Mouse (Mus musculus): ENCODE measurements around the gene March5. TPM values are rescaled to one million over a fixed set of nuclear protein-coding genes. Genes with fewer than 3 reads are reported as not detected.
A peak's percentile ranks its signal among the peaks of the same experiment; 100 is the strongest.
"Not testable (repeated sequence)": the region's sequence is repeated elsewhere in the genome, so short reads cannot be mapped to it uniquely, and the experiment has no call there.

March5 gene
- polyA plus RNA-seq, 1 experiment, result 189 TPM

DNA sequence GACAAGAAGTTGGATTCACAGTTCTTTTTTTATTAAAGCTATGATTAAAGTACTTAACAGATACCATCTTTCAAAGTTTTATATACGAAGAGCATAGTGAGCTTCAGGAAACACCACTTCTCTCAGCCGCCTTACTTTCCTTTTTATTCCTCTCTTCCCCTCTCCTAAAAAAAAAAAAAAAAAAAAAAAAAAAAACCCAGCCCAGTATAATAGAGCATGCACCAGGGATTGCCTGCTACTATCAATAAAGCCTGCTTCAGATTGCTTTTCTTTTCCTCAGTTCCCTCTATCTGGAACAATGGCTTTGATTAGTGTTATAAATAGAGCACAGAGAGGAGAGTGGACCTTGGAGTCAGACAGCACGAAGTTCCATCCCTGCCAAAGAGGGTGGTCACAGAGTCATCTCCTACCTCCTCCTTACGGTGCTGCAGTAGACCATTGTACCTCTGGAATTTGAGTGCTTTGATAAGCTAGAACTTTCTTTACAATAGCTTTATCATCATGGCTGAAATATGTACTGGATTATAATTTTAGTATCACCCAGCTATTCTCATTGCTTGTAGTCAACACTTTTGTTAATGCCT lies 30.4 kb upstream of the March5 start:
- peaks cover 6% of the 10 kb centered on the region for H3K4me1 ChIP-seq (ENCODE audit: control insufficient read depth, insufficient read depth, low read length)
- TF ChIP-seq POLR2A (IDR thresholded peaks at IDR 0.05; ENCODE audit: low read depth, low read length) (no peak), CTCF (IDR thresholded peaks at IDR 0.05; ENCODE audit: borderline replicate concordance, insufficient read depth, low read length) (no peak)
- H3K4me3 ChIP-seq (ENCODE audit: insufficient read depth, low read length), result no peak overlapping the region
- no peak overlapping the region for H3K27ac ChIP-seq (ENCODE audit: insufficient read depth, low read length)

DNA sequence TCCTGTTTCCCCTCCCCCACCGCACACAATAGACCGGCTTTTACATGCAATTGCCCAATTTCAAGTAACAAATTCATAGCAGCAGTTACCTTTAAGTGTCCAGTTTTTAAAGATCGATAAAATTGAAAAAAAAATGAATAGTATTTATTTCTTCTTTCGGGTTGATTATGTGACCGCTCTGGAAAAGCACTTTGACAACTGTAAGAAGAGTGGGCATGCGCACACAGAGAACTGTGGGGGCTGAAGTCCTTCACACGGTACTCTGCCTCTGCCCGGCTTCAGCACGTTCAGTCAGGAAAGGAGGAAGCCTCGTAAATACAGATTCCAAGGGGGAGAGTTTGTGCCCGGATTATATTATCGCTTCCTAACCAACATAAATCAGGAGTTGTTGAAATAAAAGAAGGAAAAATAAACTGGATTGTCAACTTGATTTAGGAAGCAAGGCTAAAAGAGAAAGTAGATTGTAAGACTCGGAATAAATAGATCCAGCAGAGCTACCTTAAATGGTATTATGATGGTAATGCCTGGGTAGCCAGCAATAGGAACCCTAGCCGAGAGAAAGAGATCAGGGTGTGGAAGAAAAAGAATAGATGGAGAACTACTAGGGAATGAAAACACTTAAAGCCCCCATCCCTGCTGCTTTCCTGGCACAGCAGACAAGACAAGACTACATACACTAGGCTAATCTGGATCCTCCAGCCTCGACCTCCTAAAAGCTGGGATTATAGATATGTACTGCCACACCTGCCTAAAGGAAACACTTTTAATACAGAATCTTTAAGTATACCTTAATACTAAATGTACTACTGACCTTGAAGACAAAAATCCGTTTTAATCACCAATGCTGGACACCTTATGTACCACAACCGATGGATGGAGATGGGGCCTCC lies 29.3 kb upstream of the March5 start:
- H3K27ac ChIP-seq (ENCODE audit: insufficient read depth, low read length), result no peak overlapping the region
- TF ChIP-seq POLR2A (IDR thresholded peaks at IDR 0.05; ENCODE audit: low read depth, low read length), result no peak
- no peak for TF ChIP-seq CTCF (IDR thresholded peaks at IDR 0.05; ENCODE audit: borderline replicate concordance, insufficient read depth, low read length)
- H3K4me1 ChIP-seq (ENCODE audit: control insufficient read depth, insufficient read depth, low read length), result peaks cover 6% of the 10 kb centered on the region
- peak overlapping the region; percentile 15; the same call in 1 of the 2 replicates for H3K4me3 ChIP-seq (ENCODE audit: insufficient read depth, low read length)

DNA sequence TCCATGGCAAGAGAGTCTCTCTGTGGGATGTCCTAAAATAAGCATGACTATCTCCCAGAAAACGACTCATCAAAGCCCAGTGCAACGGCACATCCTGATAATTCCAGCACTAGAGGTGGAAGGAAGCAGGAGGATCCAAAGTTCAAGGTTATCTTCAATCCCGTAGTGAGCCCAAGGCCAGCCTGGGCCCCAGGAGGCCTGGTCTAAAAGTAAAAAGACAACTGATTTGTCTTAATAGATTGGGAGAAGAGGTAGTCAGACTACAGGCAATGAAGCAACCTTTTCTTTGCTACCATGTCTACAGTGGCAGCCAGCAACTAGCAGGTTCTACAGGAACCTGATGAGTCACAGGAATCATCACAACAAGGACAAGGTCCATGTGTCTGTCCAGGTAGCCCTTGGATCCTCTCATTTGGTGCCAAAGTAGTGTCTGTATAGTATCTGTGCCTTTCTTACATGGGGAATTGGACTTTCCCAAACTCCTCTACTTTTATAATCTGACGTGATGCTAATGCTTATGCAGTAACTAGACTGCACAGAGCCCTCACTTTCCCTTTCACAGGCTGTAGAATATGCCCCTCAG lies 18.9 kb upstream of the March5 start:
- TF ChIP-seq POLR2A (IDR thresholded peaks at IDR 0.05; ENCODE audit: low read depth, low read length) (no peak), CTCF (IDR thresholded peaks at IDR 0.05; ENCODE audit: borderline replicate concordance, insufficient read depth, low read length) (no peak)
- Histone ChIP-seq H3K4me3 (ENCODE audit: insufficient read depth, low read length) (no peak overlapping the region), H3K4me1 (ENCODE audit: control insufficient read depth, insufficient read depth, low read length) (no peaks in the 10 kb centered on the region), H3K27ac (ENCODE audit: insufficient read depth, low read length) (no peak overlapping the region)

DNA sequence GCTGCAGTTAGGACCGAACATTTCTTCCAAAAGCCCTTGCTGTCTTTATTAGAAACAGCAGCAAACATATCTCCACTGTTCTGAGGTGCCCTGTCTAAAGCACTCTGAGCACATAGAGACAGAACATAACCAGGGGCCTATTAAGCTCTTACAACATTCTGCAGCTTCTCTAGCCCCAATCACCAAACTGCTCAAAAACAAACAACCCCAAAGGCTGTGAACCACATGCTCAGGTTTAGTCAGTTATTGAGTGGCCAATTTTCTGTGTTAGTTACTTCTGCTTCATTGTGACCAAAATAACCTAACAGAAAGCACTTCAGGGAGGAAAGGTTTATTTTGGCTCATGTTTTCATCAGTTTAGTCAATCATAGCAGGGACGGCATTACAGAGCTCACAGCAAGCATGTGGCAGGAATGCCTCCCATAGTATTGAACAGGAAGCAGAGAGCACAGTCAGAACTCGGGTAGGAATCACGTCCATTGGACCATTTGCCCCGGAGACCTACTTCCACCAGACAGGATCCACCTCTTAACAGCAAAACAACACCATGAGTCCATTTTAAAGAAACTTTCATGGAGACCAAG lies 14.8 kb upstream of the March5 start:
- TF ChIP-seq CTCF (IDR thresholded peaks at IDR 0.05; ENCODE audit: borderline replicate concordance, insufficient read depth, low read length), result no peak

DNA sequence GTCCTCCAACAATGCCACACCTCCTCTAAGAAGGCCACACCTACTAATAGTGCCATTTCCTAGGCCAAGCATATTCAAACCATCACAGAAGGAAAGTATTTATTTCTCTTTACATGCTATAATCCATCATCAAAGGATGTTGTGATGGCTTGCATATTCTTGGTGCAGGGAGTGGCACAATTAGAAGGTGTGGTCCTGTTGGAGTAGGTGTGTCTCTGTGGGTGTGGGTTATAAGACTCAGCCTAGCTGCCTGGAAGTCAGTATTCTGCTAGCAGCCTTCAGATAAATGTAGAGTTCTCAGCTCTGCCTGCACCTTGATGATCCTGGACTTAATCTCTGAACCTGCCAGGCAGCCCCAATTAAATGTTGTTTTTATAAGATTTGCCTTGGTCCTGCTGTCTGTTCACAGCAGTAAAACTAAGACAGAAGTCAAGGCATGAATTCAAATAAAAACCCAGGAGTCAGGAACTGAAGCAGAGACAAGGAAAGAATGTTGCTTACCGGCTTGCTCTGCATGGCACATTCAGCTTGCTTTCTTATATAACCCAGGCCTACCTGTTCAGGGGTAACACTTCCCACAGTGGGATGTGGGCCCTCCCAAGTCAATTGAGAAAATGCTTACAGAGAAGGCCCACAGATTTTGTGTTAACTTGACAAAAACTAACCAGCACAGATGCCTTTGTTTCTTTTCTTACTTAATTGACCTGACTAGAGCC lies 9.0 kb upstream of the March5 start:
- Histone ChIP-seq H3K27ac (ENCODE audit: insufficient read depth, low read length) (no peak overlapping the region), H3K4me3 (ENCODE audit: insufficient read depth, low read length) (no peak overlapping the region), H3K4me1 (ENCODE audit: control insufficient read depth, insufficient read depth, low read length) (no peaks in the 10 kb centered on the region)
- TF ChIP-seq CTCF (IDR thresholded peaks at IDR 0.05; ENCODE audit: borderline replicate concordance, insufficient read depth, low read length) (no peak), POLR2A (IDR thresholded peaks at IDR 0.05; ENCODE audit: low read depth, low read length) (no peak)

More for the DNA sequence above, 14.8 kb upstream of the March5 start:
- no peaks in the 10 kb centered on the region for H3K4me1 ChIP-seq (ENCODE audit: control insufficient read depth, insufficient read depth, low read length)
- no peak overlapping the region for H3K27ac ChIP-seq (ENCODE audit: insufficient read depth, low read length)
- H3K4me3 ChIP-seq (ENCODE audit: insufficient read depth, low read length), result no peak overlapping the region

DNA sequence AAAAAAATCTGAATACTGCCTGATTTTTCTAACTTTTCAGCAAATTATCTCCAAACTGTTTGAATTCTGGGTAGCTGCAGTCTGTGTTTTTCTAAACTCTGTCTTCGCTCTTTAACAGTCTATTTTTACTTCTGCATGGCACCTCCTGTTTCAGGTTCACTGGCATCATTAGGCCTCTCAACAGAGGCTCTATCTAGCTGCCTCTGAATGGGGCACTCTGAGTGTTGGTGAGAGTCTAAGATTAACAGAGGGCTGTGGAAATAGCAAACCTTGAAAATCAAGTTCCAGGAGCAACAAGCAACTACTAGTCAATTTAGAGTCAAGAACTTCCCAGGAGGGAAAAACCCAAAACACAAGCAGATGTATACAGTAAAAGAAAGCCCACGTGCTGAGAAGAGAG lies 7.5 kb upstream of the March5 start:
- TF ChIP-seq CTCF (IDR thresholded peaks at IDR 0.05; ENCODE audit: borderline replicate concordance, insufficient read depth, low read length) (no peak), POLR2A (IDR thresholded peaks at IDR 0.05; ENCODE audit: low read depth, low read length) (no peak)
- Histone ChIP-seq H3K27ac (ENCODE audit: insufficient read depth, low read length) (no peak overlapping the region), H3K4me3 (ENCODE audit: insufficient read depth, low read length) (no peak overlapping the region), H3K4me1 (ENCODE audit: control insufficient read depth, insufficient read depth, low read length) (no peaks in the 10 kb centered on the region)

DNA sequence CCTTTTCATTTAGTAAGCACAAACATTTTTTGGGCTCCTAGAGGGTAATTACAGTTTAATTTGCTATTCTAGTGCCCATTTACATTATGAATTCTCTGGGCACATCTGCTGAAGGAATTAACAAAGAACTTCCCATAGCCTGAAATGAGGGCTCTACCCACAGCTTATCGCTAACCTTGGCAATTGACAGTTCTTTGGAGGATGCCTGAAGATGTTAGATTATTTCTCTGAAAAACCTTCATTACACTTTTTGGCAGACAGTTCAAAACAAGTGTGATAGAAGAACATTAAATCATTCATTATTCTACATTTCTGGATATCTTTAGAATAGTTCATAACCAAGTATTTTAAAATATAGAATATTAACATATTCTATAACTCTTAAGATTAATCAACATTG lies 4.0 kb upstream of the March5 start:
- Histone ChIP-seq H3K27ac (ENCODE audit: insufficient read depth, low read length) (no peak overlapping the region), H3K4me3 (ENCODE audit: insufficient read depth, low read length) (no peak overlapping the region), H3K4me1 (ENCODE audit: control insufficient read depth, insufficient read depth, low read length) (no peaks in the 10 kb centered on the region)
- no peak for TF ChIP-seq POLR2A (IDR thresholded peaks at IDR 0.05; ENCODE audit: low read depth, low read length)

DNA sequence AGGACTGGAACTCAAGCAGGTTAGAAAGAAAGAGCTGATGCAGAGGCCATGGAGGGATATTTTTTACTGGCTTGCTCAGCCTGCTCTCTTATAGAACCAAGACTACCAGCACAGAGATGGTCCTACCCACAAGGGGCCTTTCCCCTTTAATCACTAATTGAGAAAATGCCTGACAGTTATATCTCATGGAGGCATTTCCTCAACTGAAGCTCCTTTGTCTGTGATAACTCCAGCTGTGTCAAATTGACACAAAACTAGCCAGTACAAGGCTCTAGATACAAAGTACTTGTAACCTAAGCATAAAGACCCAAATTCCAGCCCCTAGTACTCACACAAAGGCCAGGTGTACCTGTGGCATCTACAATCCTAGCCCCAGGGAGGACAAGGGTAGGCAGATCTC lies 2.2 kb upstream of the March5 start:
- not testable (repeated sequence) for H3K27ac ChIP-seq (ENCODE audit: insufficient read depth, low read length); H3K4me3 ChIP-seq (ENCODE audit: insufficient read depth, low read length); H3K4me1 ChIP-seq (ENCODE audit: control insufficient read depth, insufficient read depth, low read length)

DNA sequence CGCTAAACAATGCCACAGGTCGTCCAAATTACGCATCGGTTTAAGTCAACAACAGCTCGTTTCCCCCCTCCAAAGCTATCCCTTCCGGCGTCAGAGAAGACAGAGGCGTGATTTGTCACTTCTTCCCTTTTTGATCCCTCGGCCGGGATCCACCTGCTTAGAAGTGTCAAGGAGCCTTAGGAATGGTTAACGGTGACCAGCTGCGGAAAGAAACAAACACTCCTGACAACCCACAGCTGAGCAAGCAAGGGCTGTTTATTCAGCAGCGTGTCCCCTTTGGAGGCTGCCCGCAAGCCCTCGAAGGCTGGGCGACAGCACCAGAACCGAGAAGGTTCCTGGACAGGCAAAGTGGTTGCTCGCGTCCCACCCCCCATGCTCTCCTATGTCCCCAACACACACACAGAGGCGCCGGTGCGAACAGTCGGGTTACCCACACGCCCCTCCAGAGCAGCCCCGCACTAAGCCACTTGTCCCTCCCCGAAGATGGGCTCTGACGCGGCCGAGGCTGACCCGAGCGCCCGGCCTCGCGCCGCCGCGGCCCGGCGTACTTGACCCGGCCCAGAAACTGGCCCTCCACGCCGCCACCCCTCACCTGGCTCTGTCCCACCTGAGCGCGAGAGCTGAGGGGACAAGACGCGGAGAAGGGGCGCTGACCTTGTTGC lies 571 bp upstream of the March5 start:
- H3K27ac ChIP-seq (ENCODE audit: insufficient read depth, low read length), result no peak overlapping the region
- peaks cover 5% of the 10 kb centered on the region for H3K4me1 ChIP-seq (ENCODE audit: control insufficient read depth, insufficient read depth, low read length)
- H3K4me3 ChIP-seq (ENCODE audit: insufficient read depth, low read length), result peak overlapping the region; percentile 97
- TF ChIP-seq POLR2A (IDR thresholded peaks at IDR 0.05; ENCODE audit: low read depth, low read length) (0 out of 2 replicates have a peak, but pooled peaks have one; percentile 20), CTCF (IDR thresholded peaks at IDR 0.05; ENCODE audit: borderline replicate concordance, insufficient read depth, low read length) (no peak)
